Mouse (Mus musculus) brain, embryonic 14.5 days (tissue): ENCODE data around the gene Ugt2a2.

Experiments used
- CTCF ChIP-seq: fragments of 200-500 bp; IDR thresholded peaks from 2 replicates; pipeline ENCODE4 v1.5.1; 2012; ENCODE audit warnings: inconsistent platforms, mild to moderate bottlenecking, moderate library complexity, borderline replicate concordance; ENCODE audit not compliant: insufficient read depth, insufficient read length; ENCODE audit errors: extremely low read depth
- POLR2A ChIP-seq: fragments of 200-500 bp; IDR thresholded peaks from 2 replicates; pipeline ENCODE4 v1.6.1; 2012; ENCODE audit warnings: mild to moderate bottlenecking, inconsistent platforms, borderline replicate concordance; ENCODE audit not compliant: poor library complexity, insufficient read depth, insufficient read length, severe bottlenecking; ENCODE audit errors: extremely low read depth

DNA sequence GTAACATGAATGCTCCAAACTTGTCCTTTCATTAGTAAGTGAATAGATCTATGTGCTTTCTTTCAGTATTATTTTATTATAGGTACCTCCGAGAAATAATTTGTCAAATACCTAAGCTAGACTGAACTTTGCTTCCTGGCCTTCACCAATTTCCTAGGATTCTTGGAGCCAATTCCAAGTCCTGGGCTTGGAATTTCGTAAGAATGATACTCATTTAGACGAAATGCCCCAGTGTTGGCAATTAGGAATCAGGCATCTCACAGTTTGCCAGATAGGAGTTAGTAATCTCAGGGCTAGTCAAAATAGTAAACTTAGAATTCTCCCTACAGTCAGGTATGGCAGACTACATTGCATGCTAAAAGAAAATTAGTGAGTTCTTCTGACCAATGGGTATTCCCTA lies 56.4 kb downstream of the Ugt2a2 start:
- no peak for TF ChIP-seq CTCF
- no peak for TF ChIP-seq POLR2A
